Mouse (Mus musculus): ENCODE measurements around the gene Tuba4a. TPM values are rescaled to one million over a fixed set of nuclear protein-coding genes. Genes with fewer than 3 reads are reported as not detected.

Gene Tuba4a
- 100 to 1,000 TPM; 546 to 642 TPM for total RNA-seq (2021)
- long read RNA-seq, experiment 1, transcript Tuba4a-202 (4 exons, 2,840 nt), result major isoform, 216 of 280 reads
- long read RNA-seq, experiment 1, partial matches to known transcripts, result 19 of 280 reads
- long read RNA-seq, experiment 1, other reads (novel, unspliced or antisense), result 44 of 280 reads
- long read RNA-seq, experiment 2, transcript Tuba4a-202 (4 exons, 2,840 nt), result major isoform, 108 of 186 reads
- long read RNA-seq, experiment 2, partial matches to known transcripts, result 25 of 186 reads
- long read RNA-seq, experiment 2, other reads (novel, unspliced or antisense), result 52 of 186 reads

- peak in 1 of 2 experiments; percentile 32 for DNase-seq
Observed at GRCm38 (mm10) chr1:75219531-75219930, at the start of gene Tuba4a. TSS of gene Tuba4a (minus strand) at chr1:75219865.

GRCm38 (mm10) chr1:75264091-75264880, 44.6 kb upstream of the Tuba4a start, which contains the start of gene Ptprn:
TSS of gene Ptprn (minus strand) at chr1:75264502.
- intact Hi-C loops (cut with DNase I), result no loop called here
- DNase-seq, result no peak

More at GRCm38 (mm10) chr1:75219531-75219930, at the start of gene Tuba4a:
- intact Hi-C loops (cut with DNase I), result no loop called here

- intact Hi-C loops (cut with DNase I), result no loop called here
- peak; percentile 70 to 85 for DNase-seq
Observed at GRCm38 (mm10) chr1:75262969-75263951, 43.6 kb upstream of the Tuba4a start.

- no peak for DNase-seq
- intact Hi-C loops (cut with DNase I), result no loop called here
Observed at GRCm38 (mm10) chr1:75261278-75261677, 41.6 kb upstream of the Tuba4a start.

GRCm38 (mm10) chr1:75255516-75256046, 35.9 kb upstream of the Tuba4a start:
- DNase-seq, result peak in 1 of 2 experiments; percentile 36
- intact Hi-C loops (cut with DNase I), result loop anchor here (2.0 to 10.0 kb wide), 2 partner anchors 35 to 311 kb away; no protein-coding TSS in a partner anchor

- intact Hi-C loops (cut with DNase I), result loop anchor here (2.0 to 10.0 kb wide), 4 partner anchors 36 to 310 kb away; partner anchors contain the start of gene Abcb6
- no peak for DNase-seq
Observed at GRCm38 (mm10) chr1:75254625-75255013, 35.0 kb upstream of the Tuba4a start.

- intact Hi-C loops (cut with DNase I), result loop anchor here (2.0 to 10.0 kb wide), 5 partner anchors 19 to 309 kb away; partner anchors contain the start of gene Abcb6
- peak; percentile 79 to 92 for DNase-seq
Observed at GRCm38 (mm10) chr1:75253849-75254624, 34.4 kb upstream of the Tuba4a start.

GRCm38 (mm10) chr1:75253029-75253428, 33.4 kb upstream of the Tuba4a start:
- intact Hi-C loops (cut with DNase I), result loop anchor here (2.0 to 10.0 kb wide), 4 partner anchors 18 to 308 kb away; partner anchors contain the start of gene Abcb6
- DNase-seq, result no peak

- intact Hi-C loops (cut with DNase I), result loop anchor here (2.0 to 10.0 kb wide), 4 partner anchors 18 to 308 kb away; partner anchors contain the start of gene Abcb6
Observed at GRCm38 (mm10) chr1:75252308-75252707, 32.6 kb upstream of the Tuba4a start.

GRCm38 (mm10) chr1:75251112-75251970, 31.7 kb upstream of the Tuba4a start:
- peak; percentile 82 to 88 for DNase-seq
- intact Hi-C loops (cut with DNase I), result loop anchor here (5.0 to 10.0 kb wide), 3 partner anchors 61 to 307 kb away; partner anchors contain the start of gene Abcb6

More at GRCm38 (mm10) chr1:75252308-75252707, 32.6 kb upstream of the Tuba4a start:
- DNase-seq, result no peak

- no peak for DNase-seq
- intact Hi-C loops (cut with DNase I), result loop anchor here (5.0 to 10.0 kb wide), 3 partner anchors 62 to 306 kb away; partner anchors contain the start of gene Abcb6
Observed at GRCm38 (mm10) chr1:75250498-75250897, 30.8 kb upstream of the Tuba4a start.

- intact Hi-C loops (cut with DNase I), result no loop called here
- DNase-seq, result peak; percentile 63 to 78
Observed at GRCm38 (mm10) chr1:75248041-75248772, 28.5 kb upstream of the Tuba4a start.

GRCm38 (mm10) chr1:75247071-75247930, 27.6 kb upstream of the Tuba4a start:
- intact Hi-C loops (cut with DNase I), result no loop called here
- DNase-seq, result no peak

- intact Hi-C loops (cut with DNase I), result no loop called here
- DNase-seq, result peak in 1 of 2 experiments; percentile 66
Observed at GRCm38 (mm10) chr1:75244836-75245235, 25.2 kb upstream of the Tuba4a start.

- no peak for DNase-seq
- intact Hi-C loops (cut with DNase I), result no loop called here
Observed at GRCm38 (mm10) chr1:75244175-75244826, 24.6 kb upstream of the Tuba4a start.

All from heart, postnatal 14 days (tissue).